Mouse (Mus musculus) intestine, postnatal 0 days (tissue): ENCODE measurements around the gene Lrit2. TPM values are rescaled to one million over a fixed set of nuclear protein-coding genes. Genes with fewer than 3 reads are reported as not detected.

Source experiments
- ATAC-seq: fragments of 200-750 bp; cut with Nextera tagmentation; 2 replicates; pipeline ENCODE4 v1.8.0; 2017; ENCODE audit warnings: mild to moderate bottlenecking, moderate TSS enrichment, moderate library complexity
- H3K27ac ChIP-seq: fragments of 300-500 bp; sonication (generic); 2 replicates; pipeline ENCODE4 v1.5.1; 2014; ENCODE audit warnings: mild to moderate bottlenecking, low read depth, low read length, moderate library complexity
- H3K27me3 ChIP-seq: fragments of 300-500 bp; sonication (generic); replicated peaks from 2 replicates; pipeline ENCODE4 v1.6.1; 2014; ENCODE audit warnings: low read length, mixed read lengths; ENCODE audit not compliant: control insufficient read depth, insufficient read depth
- H3K36me3 ChIP-seq: fragments of 300-500 bp; sonication (generic); 2 replicates; pipeline ENCODE4 v1.6.1; 2014; ENCODE audit warnings: mild to moderate bottlenecking, moderate library complexity; ENCODE audit not compliant: control insufficient read depth, insufficient read depth
- H3K4me1 ChIP-seq: fragments of 300-500 bp; sonication (generic); replicated peaks from 2 replicates; pipeline ENCODE4 v1.6.1; 2014; ENCODE audit warnings: antibody characterized with exemption, low read length, mixed read lengths; ENCODE audit not compliant: control insufficient read depth, insufficient read depth
- H3K4me2 ChIP-seq: fragments of 300-500 bp; sonication (generic); replicated peaks from 2 replicates; pipeline ENCODE4 v1.6.1; 2014; ENCODE audit warnings: low read depth, mild to moderate bottlenecking, moderate library complexity
- H3K4me3 ChIP-seq: fragments of 300-500 bp; sonication (generic); 2 replicates; pipeline ENCODE4 v1.5.1; 2014; ENCODE audit warnings: low read depth, low read length
- H3K9ac ChIP-seq: fragments of 300-500 bp; sonication (generic); 2 replicates; pipeline ENCODE4 v1.6.1; 2014; ENCODE audit warnings: mild to moderate bottlenecking, low read depth, low read length
- H3K9me3 ChIP-seq: fragments of 300-500 bp; sonication (generic); 2 replicates; pipeline ENCODE4 v1.6.1; 2016; ENCODE audit warnings: mixed run types; ENCODE audit not compliant: control insufficient read depth
- CTCF ChIP-seq: sonication (generic); IDR thresholded peaks from 2 replicates; pipeline ENCODE4 v1.5.1; 2016; ENCODE audit warnings: low read depth, mild to moderate bottlenecking, control low read depth, antibody characterized with exemption, moderate library complexity
- WGBS: fragments of 180-500 bp; shearing (Covaris S2); extraction: QIAGEN DNeasy Blood & Tissue Kit; methylation state at CpG from one replicate; pipeline ENCODE4 v1.1.7; 2014; 5-methylcytosine and 5-hydroxymethylcytosine counted together
- polyA plus RNA-seq: library from polyadenylated mRNA; unstranded; fragments of >200 nt; fragmentation: Nextera tagmentation; extraction: Ambion mirVana; gene quantifications from 2 replicates; pipeline ENCODE4 v1.2.1, GENCODE M21; 2015

Lrit2 gene
- polyA plus RNA-seq, 1 experiment from 2014 or later, result not detected

DNA sequence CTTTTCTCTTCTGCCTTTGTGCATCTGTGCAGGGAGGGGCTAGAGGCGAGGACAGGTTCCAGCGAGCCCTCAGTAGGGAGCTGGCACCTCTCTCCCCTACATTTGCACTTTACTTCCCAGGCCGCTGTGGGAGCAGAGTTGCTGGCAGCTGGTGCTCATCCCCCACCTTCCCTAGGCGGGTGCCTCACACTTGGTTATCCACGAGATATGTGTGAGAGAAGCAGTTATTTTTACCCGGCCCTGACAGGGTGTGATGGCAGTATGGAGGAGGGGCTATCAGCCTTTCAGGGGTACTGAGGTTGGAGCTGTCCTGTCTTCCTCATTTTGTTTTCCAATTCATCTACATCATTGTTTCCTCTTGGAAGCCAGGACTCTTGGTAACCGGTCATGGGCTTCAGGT, 38.1 kb downstream of the Lrit2 start:
- TF ChIP-seq CTCF, result no peak
- no peak for ATAC-seq
- H3K36me3 ChIP-seq, result no peaks in the 10 kb centered on the region
- H3K4me3 ChIP-seq, result no peak overlapping the region
- H3K27me3 ChIP-seq, result no peaks in the 10 kb centered on the region
- 40% methylated on average over 7 of the region's 7 CpGs for WGBS
- no peak overlapping the region for H3K9ac ChIP-seq
- H3K9me3 ChIP-seq, result no peaks in the 10 kb centered on the region
- no peak overlapping the region for H3K4me2 ChIP-seq
- H3K27ac ChIP-seq, result no peak overlapping the region
- no peaks in the 10 kb centered on the region for H3K4me1 ChIP-seq

- peak overlapping the region; percentile 56 for H3K4me2 ChIP-seq
- 35% methylated on average over 8 of the region's 8 CpGs for WGBS
- no peaks in the 10 kb centered on the region for H3K4me1 ChIP-seq
- ATAC-seq, result no peak
- H3K36me3 ChIP-seq, result no peaks in the 10 kb centered on the region
- peak overlapping the region; percentile 14 for H3K4me3 ChIP-seq
- TF ChIP-seq CTCF, result no peak
- no peaks in the 10 kb centered on the region for H3K27me3 ChIP-seq
- H3K9ac ChIP-seq, result no peak overlapping the region
- no peak overlapping the region; the same call in 1 of the 2 replicates for H3K27ac ChIP-seq
- H3K9me3 ChIP-seq, result no peaks in the 10 kb centered on the region
Observed at GRCm38 (mm10) chr14:37109460-37109859, 41.7 kb downstream of the Lrit2 start.

- Histone ChIP-seq H3K4me3 (peak overlapping the region; percentile 14), H3K9ac (no peak overlapping the region), H3K27ac (no peak overlapping the region; the same call in 1 of the 2 replicates), H3K27me3 (no peaks in the 10 kb centered on the region), H3K36me3 (no peaks in the 10 kb centered on the region), H3K4me2 (peak overlapping the region; percentile 56), H3K9me3 (no peaks in the 10 kb centered on the region), H3K4me1 (no peaks in the 10 kb centered on the region)
- whole genome bisulfite sequencing, result 9% methylated on average over 9 of the region's 9 CpGs
- ATAC-seq, result peak; percentile 90
- TF ChIP-seq CTCF, result no peak
Observed at GRCm38 (mm10) chr14:37109975-37110374, 42.2 kb downstream of the Lrit2 start.

- 47% methylated on average over 2 of the region's 2 CpGs for WGBS
Observed at GRCm38 (mm10) chr14:37110456-37110855, 42.7 kb downstream of the Lrit2 start.

GRCm38 (mm10) chr14:37111371-37111770, 43.6 kb downstream of the Lrit2 start:
- Histone ChIP-seq H3K4me3 (no peak overlapping the region), H3K27ac (no peak overlapping the region), H3K4me2 (no peak overlapping the region)

More at GRCm38 (mm10) chr14:37110456-37110855, 42.7 kb downstream of the Lrit2 start:
- Histone ChIP-seq H3K9ac (no peak overlapping the region), H3K4me3 (no peak overlapping the region), H3K27ac (no peak overlapping the region), H3K4me1 (no peaks in the 10 kb centered on the region), H3K27me3 (no peaks in the 10 kb centered on the region), H3K9me3 (no peaks in the 10 kb centered on the region), H3K4me2 (peak overlapping the region; percentile 56; the same call in 1 of the 2 replicates), H3K36me3 (no peaks in the 10 kb centered on the region)
- TF ChIP-seq CTCF, result no peak
- ATAC-seq, result no peak

GRCm38 (mm10) chr14:37112931-37113330, 45.2 kb downstream of the Lrit2 start:
- Histone ChIP-seq H3K36me3 (no peaks in the 10 kb centered on the region), H3K9me3 (no peaks in the 10 kb centered on the region), H3K27me3 (no peaks in the 10 kb centered on the region), H3K4me3 (no peak overlapping the region), H3K27ac (no peak overlapping the region), H3K4me2 (no peak overlapping the region), H3K4me1 (no peaks in the 10 kb centered on the region), H3K9ac (no peak overlapping the region)
- TF ChIP-seq CTCF, result no peak
- 87% methylated on average over 7 of the region's 7 CpGs for WGBS
- no peak for ATAC-seq

More at GRCm38 (mm10) chr14:37111371-37111770, 43.6 kb downstream of the Lrit2 start:
- no peak overlapping the region for H3K9ac ChIP-seq
- no peaks in the 10 kb centered on the region for H3K9me3 ChIP-seq
- H3K27me3 ChIP-seq, result no peaks in the 10 kb centered on the region
- no peak for ATAC-seq
- H3K4me1 ChIP-seq, result no peaks in the 10 kb centered on the region
- H3K36me3 ChIP-seq, result no peaks in the 10 kb centered on the region
- TF ChIP-seq CTCF, result no peak

- ATAC-seq, result no peak
- no peak within 1 kb of the TSS for H3K4me2 ChIP-seq
Observed at GRCm38 (mm10) chr14:37113922-37114321, 46.2 kb downstream of the Lrit2 start, which contains the start of gene 2610528A11Rik. Gene 2610528A11Rik, minus strand, starts transcription at chr14:37114022.

More at GRCm38 (mm10) chr14:37113922-37114321, 46.2 kb downstream of the Lrit2 start, which contains the start of gene 2610528A11Rik:
- Histone ChIP-seq H3K27me3 (no peaks in the 10 kb centered on the region), H3K27ac (no peak within 1 kb of the TSS), H3K9ac (no peak within 1 kb of the TSS), H3K4me3 (no peak within 1 kb of the TSS), H3K9me3 (no peaks in the 10 kb centered on the region), H3K4me1 (no peaks in the 10 kb centered on the region), H3K36me3 (0 out of 2 replicates have a peak, but pooled peaks cover 3% of the 10 kb centered on the region)
- WGBS, result 76% methylated on average over 3 of the region's 3 CpGs
- TF ChIP-seq CTCF, result no peak
